Comparison of ENCODE assay signal across 8 mouse cellular contexts in genomic region chr3:52270511-52270910, GRCm38 (mm10). TPM values are rescaled to one million over a fixed set of nuclear protein-coding genes. Genes with fewer than 3 reads are reported as not detected.
DNase-seq lines count a peak whose midpoint lies in the region; ATAC-seq and TF ChIP-seq lines count a peak whose summit lies in the region.

No protein-coding gene starts in this region.

- TF ChIP-seq CTCF in layer of hippocampus, adult 2 months (conservative IDR thresholded peaks at IDR 0.05): no peak
- no peak for TF ChIP-seq CTCF in cortical plate, adult 2 months (IDR thresholded peaks at IDR 0.05; ENCODE audit: extremely low read depth, insufficient read depth, low read length)

- peak; percentile 40 for ATAC-seq in inflammation-experienced regulatory T-cells, adult 6 months

- no peak for DNase-seq in layer of hippocampus, adult 2 months (ENCODE audit: low spot score in 2 of 2)
- DNase-seq in layer of hippocampus, postnatal 10 days (ENCODE audit: low spot score in 2 of 2): no peak
- peak; percentile 19 to 44 for DNase-seq in natural killer cell, adult 2 months (ENCODE audit: low spot score in 2 of 2)
- DNase-seq in layer of hippocampus, adult 8-10 months (ENCODE audit: low spot score in 2 of 2): no peak
- no peak for DNase-seq in urinary bladder, adult 18-20 months (ENCODE audit: low spot score in 2 of 2)
- DNase-seq in frontal cortex, postnatal 25 days (ENCODE audit: low spot score in 2 of 2): no peak

- no peak for TF ChIP-seq POLR2A in cortical plate, adult 2 months (IDR thresholded peaks at IDR 0.05; ENCODE audit: extremely low read depth, insufficient read depth, low read length)

- H3K4me1 ChIP-seq in cortical plate, adult 2 months (ENCODE audit: control insufficient read depth, insufficient read depth, low read length): no peaks in the 10 kb centered on the region; the same call in 1 of the 2 replicates

- H3K4me3 ChIP-seq in layer of hippocampus, adult 2 months: peak overlapping the region; percentile 89
- peak overlapping the region; percentile 88 for H3K4me3 ChIP-seq in cortical plate, adult 2 months (ENCODE audit: insufficient read depth, low read length)

- H3K27ac ChIP-seq in layer of hippocampus, adult 2 months: peak overlapping the region; percentile 93
- no peak overlapping the region for H3K27ac ChIP-seq in cortical plate, adult 2 months (ENCODE audit: insufficient read depth, low read length)

RNA-seq across cellular contexts. Expression of gene Foxo1, which starts 2.4 kb away (rescaled TPM):
- total RNA-seq in layer of hippocampus, adult 2 months (2021): 10 to 100 TPM; 22.4 to 23.5 TPM
- total RNA-seq in layer of hippocampus, postnatal 10 days (2021): 10 to 100 TPM; 20.6 to 24.5 TPM
- polyA plus RNA-seq in cortical plate, adult 2 months (2012; rRNA removed): 6.7 and 8.5 TPM in 2 replicates
- 10 to 100 TPM; 16.2 to 33.9 (median 32.4) TPM for polyA plus RNA-seq in inflammation-experienced regulatory T-cells, adult 6 months (2017; shearing (Covaris generic))
- total RNA-seq in layer of hippocampus, adult 8-10 months (2022): 10 to 100 TPM; 20.2 to 23.1 (median 22.8) TPM

Comparison
In these comparisons a context has a peak if more than half of its experiments do, and no peak if none do; other contexts are left out.
1. DNase-seq: peak in natural killer cell, adult 2 months (2 of 2); none in layer of hippocampus, adult 2 months (0 of 2), layer of hippocampus, postnatal 10 days (0 of 2), layer of hippocampus, adult 8-10 months (0 of 2), urinary bladder, adult 18-20 months (0 of 2) and frontal cortex, postnatal 25 days (0 of 2).